Mouse (Mus musculus) frontal cortex, postnatal 10 days (tissue): ENCODE data around the gene Duxbl1.
"Not testable (repeated sequence)": the region's sequence is repeated elsewhere in the genome, so short reads cannot be mapped to it uniquely, and the experiment has no call there.

ENCODE experiments used
- DNase-seq, 2 experiments: peaks; one replicate each; pipeline ENCODE4 v3.0.0; 2022; ENCODE audit warnings: low spot score in 2 of 2, mixed read lengths in 1 of 2

Duxbl1 gene

DNA sequence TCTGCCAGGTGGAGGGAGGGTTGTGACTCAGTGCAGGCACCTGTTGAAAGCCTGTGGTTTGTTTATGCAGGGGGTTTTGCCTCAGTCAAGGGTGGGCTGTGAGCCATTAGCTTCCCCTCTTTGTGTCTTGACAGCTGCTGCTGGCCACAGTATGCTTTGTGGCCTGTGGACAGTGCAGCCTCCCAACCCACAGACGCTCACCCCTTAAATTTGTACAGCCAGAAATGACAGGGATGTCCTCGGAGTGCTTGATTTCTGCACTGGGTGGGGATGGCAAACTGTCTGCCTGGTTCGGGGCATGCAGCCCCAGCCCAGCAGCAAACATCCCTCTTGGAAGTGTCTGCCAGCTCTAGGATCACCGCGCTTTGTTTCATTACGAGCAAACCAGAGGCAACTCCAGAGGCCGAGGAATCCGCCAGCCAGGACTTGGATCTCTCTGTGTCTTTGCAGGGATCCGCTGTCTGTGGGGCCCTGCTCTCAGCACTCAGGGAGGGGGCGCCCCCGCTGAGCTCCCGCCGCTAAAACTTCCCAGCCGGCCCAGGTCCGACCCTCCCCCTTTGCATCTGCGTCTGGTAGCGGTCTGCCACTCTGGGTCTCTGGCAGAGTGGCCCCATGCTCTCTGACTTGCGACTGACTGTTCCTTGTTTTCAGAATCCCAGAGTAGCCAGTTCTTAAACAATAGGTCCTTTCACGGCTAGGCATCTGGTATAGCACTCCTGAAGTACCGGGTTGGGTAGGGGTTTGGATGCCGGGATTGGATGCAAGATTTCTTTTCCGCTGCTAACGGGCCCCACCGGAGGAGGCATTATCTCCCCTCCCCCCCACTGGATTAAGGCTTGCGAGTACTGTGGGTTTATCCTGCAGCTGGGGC lies at the start of gene Duxbl1:
Gene Duxbl1 (plus strand): TSS at position 207 of the 871 bp plus-strand sequence.
- DNase-seq: not testable (repeated sequence)

DNA sequence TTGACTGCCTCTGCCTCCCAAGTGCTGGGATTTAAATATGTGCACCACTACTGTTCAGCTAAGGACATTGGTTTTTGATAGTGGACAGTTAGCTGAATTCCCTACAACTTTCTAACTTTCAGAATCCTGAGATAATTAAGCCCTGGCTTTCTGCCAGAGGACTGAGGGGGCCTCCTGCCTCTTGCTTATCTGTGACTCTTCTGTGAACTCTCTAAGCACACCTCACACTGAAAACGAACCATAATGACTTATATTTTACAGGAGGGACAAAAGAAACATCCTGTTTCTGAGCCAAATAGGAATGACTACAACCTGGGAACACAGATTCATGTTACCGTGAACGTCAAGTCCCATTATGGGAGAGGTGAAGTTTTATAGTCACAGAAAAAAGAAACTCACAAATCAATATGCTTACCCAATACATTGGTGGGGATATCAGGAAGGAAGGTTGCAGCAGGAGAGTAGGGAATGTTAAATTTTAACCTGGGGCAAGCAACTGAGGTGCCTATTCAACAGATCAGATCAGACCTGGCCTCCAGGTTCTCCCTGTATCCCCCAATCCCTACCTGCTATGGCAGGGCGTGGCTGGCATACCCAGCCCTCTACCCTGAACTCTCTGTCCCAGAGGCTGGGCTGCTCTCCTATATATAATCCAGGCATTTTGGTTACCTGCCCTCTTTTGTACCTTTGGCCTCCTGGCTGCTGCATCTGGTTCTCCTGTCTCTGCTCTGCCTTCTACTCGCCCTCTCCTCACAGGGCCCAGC lies 41.3 kb upstream of the Duxbl1 start:
- not testable (repeated sequence) for DNase-seq

DNA sequence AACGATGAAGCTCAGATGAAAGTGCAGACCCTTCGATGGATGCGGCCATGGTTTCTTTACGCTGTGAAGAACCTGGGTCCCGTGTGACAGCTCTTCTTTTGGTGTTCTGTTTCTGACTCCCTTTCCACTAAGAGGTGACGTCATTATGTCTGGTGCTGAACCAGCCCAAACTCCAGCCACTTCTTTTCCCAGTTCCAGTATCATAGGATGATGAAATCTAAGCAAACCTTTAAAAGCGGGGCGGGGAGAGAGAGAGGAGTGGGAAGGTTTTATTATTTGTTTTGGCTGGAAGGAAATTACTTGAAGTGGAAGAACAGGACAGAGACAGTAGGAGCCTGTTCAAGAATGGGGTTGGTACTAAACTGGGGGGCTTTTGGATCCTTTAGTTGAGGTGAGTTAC lies 40.4 kb upstream of the Duxbl1 start, which contains the start of gene Cphx1:
Gene Cphx1 (plus strand): TSS at position 301 of the 400 bp plus-strand sequence.
- DNase-seq: not testable (repeated sequence)

DNA sequence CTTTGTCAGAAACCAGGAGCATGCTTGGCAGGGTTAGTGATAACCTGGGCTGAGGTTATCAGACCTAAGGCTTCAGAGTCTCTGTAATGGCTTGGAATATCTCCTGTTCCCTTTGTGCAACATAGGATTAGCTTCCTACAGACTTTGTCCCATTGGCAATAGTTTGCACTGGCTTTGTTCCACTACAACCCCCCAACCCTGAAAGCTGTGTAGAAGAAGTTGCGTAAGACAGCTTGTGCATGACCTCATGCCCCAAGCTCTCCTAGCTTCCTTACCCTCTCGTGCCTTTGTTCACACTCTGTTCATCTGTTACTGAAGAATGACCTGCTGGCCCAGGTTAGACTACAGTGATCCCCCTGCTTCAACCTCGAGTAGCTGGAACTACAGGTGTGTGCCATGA lies 20.5 kb upstream of the Duxbl1 start:
- DNase-seq: not testable (repeated sequence)

DNA sequence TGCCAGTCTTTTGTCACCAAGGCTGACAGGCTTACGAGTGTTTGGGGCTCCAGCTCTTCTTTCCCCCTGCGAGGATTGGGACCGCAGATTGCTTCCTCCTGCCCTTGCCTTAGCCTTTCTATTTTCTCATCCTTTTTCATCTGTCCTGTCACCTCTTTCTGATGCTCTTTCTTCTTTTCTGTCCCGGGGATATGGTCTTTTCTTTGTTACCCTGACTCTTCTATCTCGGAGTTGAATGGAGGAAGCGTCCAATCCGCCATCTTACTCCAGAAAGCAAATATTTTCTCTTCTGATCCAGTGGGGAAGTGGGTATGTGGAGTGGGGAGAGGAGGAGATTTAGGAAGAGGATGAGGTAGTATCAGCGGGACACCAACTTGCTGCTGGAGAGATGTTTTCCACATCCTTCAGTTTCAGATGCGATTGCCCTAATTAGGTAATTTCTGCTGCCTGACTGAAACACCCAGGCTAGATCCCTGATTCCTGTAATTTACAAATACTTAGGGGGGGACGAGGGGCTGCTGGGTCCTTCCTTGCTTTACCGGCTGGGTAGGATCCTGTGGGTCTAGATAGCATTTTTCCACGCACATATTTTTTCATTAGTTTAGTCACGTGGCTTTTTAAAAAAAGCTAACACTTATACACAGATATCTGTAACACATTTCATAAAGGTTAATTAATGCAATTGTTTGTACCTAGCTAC lies 1.0 kb downstream of the Duxbl1 start:
- not testable (repeated sequence) for DNase-seq

DNA sequence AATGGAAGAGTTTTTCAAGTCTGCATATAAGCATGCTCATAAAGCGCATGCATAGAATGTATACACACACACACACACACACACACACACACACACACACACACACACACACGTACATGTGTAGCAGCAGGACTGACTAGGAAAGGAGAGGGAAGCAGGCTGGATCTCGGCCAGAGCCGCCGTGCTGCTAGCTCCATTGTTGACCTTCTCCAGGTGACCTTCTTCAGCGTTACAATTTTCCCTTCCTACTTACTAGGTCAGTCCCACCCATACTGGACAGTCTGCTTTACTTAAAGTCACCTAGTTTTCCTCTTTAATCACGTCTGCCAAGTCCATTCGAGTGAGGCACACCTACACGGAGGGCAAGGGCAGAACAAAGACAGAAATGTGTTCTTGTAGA lies 3.5 kb downstream of the Duxbl1 start:
- DNase-seq: not testable (repeated sequence)

DNA sequence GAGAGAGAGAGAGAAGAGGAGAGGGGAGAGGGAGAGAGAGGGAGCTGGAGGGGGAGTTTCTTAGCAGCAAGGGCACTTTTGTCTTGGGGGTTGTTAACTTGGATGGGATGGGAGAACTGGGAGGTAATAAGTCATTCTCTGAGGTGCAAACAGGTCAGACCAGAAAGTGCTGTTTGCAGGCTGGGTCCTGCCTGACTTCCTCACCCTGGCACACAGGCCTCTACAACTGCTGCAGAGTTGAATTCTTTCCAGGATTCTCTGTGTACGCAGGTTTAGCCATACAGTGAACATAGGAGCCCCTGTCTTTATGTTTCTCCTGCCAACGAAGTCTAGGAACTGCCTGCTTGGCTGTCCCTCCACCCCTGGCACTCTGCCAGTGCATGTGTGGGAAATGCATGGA lies 29.1 kb downstream of the Duxbl1 start:
- DNase-seq: not testable (repeated sequence)

DNA sequence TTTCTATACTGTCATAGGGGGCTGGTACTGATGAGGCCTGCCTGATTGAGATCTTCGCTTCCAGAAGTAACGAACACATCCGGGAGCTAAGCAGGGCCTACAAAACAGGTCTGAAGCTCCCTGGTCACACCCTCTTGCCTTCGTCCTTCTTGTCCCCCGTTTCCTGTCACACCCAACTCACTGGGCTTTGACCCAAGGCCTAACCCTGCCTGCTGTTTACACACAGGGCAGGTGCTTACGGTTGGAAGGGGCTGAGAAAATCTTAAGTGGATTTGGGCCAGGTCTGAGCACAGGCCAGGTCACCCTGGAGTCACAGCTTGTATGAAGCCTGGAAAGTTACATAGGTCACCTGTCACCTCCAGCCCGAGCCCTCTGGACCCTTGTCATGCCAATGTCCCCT lies 38.0 kb downstream of the Duxbl1 start:
- not testable (repeated sequence) for DNase-seq

DNA sequence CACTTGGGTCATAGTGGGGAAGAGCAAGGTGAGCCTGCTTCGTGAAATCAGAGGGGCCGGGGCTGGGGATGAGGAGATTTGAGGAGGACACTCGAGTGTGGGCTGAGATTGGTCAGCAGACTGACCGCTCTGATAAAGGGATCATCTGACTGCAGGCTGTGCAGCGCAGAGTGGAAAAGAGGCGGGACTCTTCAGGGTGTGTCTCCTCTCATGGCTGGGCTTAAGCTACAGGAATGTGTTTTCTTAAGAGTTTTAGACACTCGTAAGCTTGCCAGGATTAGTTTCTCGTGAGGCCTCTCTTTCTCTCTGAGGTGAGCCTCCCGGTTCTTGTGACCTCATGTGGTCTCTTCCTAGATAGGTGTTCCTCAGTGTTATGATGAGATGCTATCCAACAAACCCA lies 43.2 kb downstream of the Duxbl1 start:
- not testable (repeated sequence) for DNase-seq

DNA sequence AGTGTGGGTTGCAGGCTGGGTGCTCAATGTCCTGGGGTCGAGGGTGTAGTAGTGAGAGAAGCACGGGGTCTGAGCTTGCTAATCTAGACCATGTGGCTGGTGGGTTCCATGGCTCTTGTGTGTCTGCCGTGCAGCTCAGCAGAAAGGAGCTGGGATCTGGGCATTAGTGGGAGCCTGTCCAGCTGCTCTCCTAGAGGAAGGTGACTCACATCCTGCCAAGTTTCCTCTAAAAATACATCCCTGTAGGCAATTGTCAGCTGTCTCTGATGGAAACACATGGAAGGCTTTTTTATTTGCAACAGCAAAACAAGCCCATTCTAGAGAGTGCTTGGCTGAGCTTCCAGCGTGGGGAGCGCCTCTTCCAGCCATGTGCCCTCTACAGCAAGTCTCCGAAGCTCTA lies 44.5 kb downstream of the Duxbl1 start:
- not testable (repeated sequence) for DNase-seq

DNA sequence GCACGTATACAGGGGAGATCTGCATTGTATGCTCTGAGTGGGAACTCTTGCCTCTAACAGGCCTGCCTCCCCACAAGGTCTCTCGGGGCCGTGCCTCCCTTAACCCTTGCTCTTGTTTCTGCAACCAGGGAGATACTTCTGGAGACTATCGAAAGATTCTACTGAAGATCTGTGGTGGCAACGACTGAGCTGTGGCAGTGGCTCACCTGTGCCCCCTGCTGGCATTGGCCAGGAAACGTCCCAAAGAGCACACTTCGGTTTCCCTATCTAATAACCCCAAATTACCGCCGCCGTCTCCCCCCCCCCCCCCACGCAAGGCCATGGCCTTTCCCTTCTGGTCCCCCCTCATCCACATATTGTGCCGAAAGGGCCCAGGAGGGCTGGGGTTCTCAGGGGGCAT lies 47.3 kb downstream of the Duxbl1 start:
- DNase-seq: not testable (repeated sequence)

DNA sequence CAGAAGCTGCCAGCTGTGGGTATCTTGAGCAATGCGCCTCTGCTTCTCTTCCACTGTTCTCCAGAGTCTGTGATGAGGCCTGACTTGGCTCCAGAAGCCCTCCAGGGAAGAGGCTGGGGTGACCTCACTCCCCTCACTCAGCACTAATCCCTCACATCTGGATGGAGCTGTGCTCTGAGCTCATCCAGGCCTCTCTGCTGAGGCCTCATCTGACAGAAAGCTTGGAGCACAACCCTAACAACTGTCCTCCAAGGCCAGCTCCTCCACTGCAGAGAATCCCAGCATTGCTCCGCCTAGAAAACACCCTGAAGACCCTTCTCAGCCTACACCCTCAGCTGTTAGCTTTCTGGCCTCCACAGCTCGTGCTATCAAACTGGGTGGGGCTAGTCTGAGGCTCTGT lies 56.0 kb downstream of the Duxbl1 start:
- not testable (repeated sequence) for DNase-seq

DNA sequence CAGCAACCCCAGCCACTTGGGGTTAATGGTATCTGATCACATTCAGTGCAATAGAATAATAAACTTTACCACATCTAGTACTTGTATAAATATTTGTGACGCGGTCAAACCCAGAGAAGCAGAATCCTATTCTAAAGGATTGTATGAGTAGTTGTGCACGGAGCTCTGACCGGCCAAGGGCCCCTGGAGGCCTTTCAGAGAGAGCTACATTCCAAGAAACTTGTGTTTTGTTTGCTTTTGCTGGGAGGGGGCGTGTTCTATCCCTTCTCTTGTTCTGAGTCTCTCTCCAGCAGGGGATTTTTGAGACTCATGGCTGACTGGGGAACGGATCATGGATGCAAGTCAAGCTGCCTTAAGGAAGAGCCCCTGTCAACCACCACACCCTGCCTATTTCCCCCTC lies 57.1 kb downstream of the Duxbl1 start:
- DNase-seq: not testable (repeated sequence)
